Mouse (Mus musculus) liver, adult 2 months (tissue): ENCODE measurements around the gene Bglap.
"Not testable (repeated sequence)": the region's sequence is repeated elsewhere in the genome, so short reads cannot be mapped to it uniquely, and the experiment has no call there.

ENCODE experiments used
- CTCF ChIP-seq: fragments of 200-500 bp; IDR thresholded peaks from 2 replicates; pipeline ENCODE4 v1.5.1; 2011; ENCODE audit warnings: low read depth, low read length, control low read depth
- POLR2A ChIP-seq: fragments of 200-500 bp; IDR thresholded peaks from 2 replicates; pipeline ENCODE4 v1.6.1; 2011; ENCODE audit warnings: low read length, control low read depth; ENCODE audit not compliant: insufficient read depth; ENCODE audit errors: extremely low read depth

DNA sequence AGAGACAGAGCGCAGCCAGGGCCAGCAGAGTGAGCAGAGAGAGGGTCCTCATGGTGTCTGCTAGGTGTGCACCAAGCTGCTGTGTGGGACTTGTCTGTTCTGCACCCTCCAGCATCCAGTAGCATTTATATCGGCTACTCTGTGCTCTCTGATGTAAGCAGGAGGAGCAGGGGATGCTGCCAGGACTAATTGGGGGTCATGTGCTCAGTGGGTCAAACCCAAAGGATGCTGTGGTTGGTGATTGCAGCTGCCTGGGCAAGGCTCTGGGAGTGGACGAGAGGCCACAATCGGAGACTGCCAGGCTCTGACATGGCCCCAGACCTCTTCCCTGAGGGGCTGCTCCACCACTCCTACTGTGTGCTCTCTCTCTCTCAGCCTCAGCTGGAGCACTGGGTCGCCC lies 5.7 kb downstream of the Bglap start, which contains the start of gene Bglap2:
- TF ChIP-seq CTCF, POLR2A: not testable (repeated sequence)
